Mouse (Mus musculus): Measurements from ENCODE around the gene Mbnl1. TPM values are rescaled to one million over a fixed set of nuclear protein-coding genes. Genes with fewer than 3 reads are reported as not detected.

The Mbnl1 gene
- polyA plus RNA-seq, 1 experiment, result 131 TPM

DNA sequence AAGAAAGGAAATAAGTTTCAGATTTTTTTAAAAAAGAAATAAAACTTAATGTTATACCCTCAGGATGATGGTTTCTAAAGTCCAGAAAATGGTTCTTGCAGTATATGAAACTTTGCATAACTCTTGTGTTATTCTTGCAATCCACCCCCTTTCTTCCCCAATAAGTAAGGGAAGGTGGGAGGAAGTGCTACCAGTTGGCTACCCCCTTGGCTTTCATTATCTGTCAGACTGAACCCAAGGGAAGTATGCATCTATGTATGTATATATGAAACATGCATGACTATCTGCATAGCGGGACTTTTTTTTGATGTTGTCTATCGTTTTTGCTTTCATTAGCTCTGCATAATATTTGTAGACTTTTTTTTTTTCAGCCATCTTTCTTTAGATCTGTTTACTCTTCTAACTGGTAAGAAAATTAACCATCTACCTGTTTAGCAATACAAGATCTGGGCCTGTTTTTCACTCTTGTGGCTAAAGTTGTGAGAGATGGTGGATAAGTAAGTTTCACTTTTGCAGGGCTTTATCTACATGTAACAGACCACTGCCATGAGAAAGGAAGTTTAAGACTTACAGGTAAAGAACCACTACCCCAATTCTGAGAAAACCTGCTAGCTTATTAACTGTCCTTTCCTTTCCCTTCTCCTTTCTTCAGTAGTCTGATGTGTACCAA is 484 bp upstream of the Mbnl1 start:
- TF ChIP-seq POLR2A (IDR thresholded peaks at IDR 0.05; ENCODE audit: borderline replicate concordance, control insufficient read depth, low read depth, low read length), result no peak
- TF ChIP-seq CTCF (IDR thresholded peaks at IDR 0.05; ENCODE audit: control insufficient read depth, insufficient read depth, low read length), result no peak
- H3K27ac ChIP-seq (ENCODE audit: control insufficient read depth, insufficient read depth, low read depth, low read length, poor library complexity), result no peak overlapping the region
- H3K4me3 ChIP-seq (replicated peaks; ENCODE audit: control insufficient read depth, low read depth, low read length), result peak overlapping the region; percentile 13
- 9% methylated on average over 2 of the region's 2 CpGs for WGBS
- H3K4me1 ChIP-seq (ENCODE audit: control insufficient read depth, insufficient read depth, low read length), result no peaks in the 10 kb centered on the region; the same call in 1 of the 2 replicates

DNA sequence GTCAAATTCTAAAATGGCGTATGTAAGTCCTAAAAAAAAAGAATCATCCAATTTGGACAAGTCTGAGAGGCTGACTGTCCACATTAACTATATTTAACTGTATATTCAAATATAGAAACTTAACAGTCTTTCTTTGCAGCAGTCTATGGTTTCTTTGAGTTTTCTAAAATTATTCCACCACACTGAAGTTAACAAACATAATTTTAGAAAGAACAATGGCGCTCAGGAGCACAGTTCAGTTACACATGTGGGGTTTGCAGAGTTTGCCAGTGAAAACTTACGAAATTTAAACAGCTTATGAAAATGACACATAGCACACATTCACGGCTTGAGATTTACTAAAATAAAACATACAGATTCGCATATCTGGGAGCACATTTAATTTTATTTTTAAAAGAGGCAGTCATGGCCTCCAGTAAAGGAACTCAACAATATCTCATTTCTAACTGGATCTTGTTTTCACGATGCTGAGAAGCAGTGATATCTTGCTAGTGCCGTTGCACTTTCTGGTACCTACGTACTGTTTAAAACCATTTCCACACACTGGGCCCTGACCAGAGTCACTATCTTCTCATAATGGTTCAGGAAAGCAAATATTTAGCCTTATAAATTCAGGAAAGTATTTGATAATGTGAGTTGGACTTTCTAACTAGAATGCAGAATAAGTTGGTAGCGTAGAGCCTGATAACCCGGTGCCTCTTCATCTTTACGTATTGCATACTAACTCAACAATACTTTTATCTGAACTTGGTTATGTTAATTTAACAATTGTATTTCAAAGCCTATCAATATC is 1.4 kb downstream of the Mbnl1 start:
- TF ChIP-seq POLR2A (IDR thresholded peaks at IDR 0.05; ENCODE audit: borderline replicate concordance, control insufficient read depth, low read depth, low read length) (no peak), CTCF (IDR thresholded peaks at IDR 0.05; ENCODE audit: control insufficient read depth, insufficient read depth, low read length) (no peak)
- 4% methylated on average over 11 of the region's 11 CpGs for WGBS
- Histone ChIP-seq H3K4me3 (replicated peaks; ENCODE audit: control insufficient read depth, low read depth, low read length) (peak overlapping the region; percentile 66), H3K4me1 (ENCODE audit: control insufficient read depth, insufficient read depth, low read length) (no peaks in the 10 kb centered on the region; the same call in 1 of the 2 replicates), H3K27ac (ENCODE audit: control insufficient read depth, insufficient read depth, low read depth, low read length, poor library complexity) (peak overlapping the region; percentile 36; the same call in 1 of the 2 replicates)

- H3K27ac ChIP-seq (ENCODE audit: control insufficient read depth, insufficient read depth, low read depth, low read length, poor library complexity), result no peak overlapping the region; the same call in 1 of the 2 replicates
- peak overlapping the region; percentile 66 for H3K4me3 ChIP-seq (replicated peaks; ENCODE audit: control insufficient read depth, low read depth, low read length)
- H3K4me1 ChIP-seq (ENCODE audit: control insufficient read depth, insufficient read depth, low read length), result no peaks in the 10 kb centered on the region
- whole genome bisulfite sequencing, result 3% methylated on average over 3 of the region's 3 CpGs
- TF ChIP-seq POLR2A (IDR thresholded peaks at IDR 0.05; ENCODE audit: borderline replicate concordance, control insufficient read depth, low read depth, low read length), result no peak
- TF ChIP-seq CTCF (IDR thresholded peaks at IDR 0.05; ENCODE audit: control insufficient read depth, insufficient read depth, low read length), result no peak
These were observed 2.0 kb downstream of the Mbnl1 start for GRCm38 (mm10) chr3:60474654-60474972.

DNA sequence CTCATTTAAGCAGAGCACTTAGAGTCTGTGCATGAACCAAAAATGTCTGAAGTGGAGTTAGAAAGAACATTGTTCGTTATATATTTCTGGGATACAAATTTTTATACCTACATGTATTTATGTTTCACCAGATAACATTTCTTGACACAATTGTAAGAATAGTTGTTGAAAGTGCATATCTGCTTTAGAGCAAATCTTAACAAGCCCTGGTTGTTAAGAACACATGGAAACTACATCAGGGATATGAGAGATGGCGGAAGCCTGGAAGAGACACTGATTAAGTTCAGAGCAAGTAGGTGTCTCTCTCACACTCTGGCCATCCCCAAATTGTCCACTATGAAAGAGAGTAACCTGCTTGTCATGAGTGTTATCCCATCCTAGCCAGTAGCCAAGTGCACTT is 2.4 kb downstream of the Mbnl1 start:
- H3K27ac ChIP-seq (ENCODE audit: control insufficient read depth, insufficient read depth, low read depth, low read length, poor library complexity), result no peak overlapping the region; the same call in 1 of the 2 replicates
- TF ChIP-seq CTCF (IDR thresholded peaks at IDR 0.05; ENCODE audit: control insufficient read depth, insufficient read depth, low read length) (no peak), POLR2A (IDR thresholded peaks at IDR 0.05; ENCODE audit: borderline replicate concordance, control insufficient read depth, low read depth, low read length) (no peak)
- WGBS, result 21% methylated on average over 2 of the region's 2 CpGs
- H3K4me1 ChIP-seq (ENCODE audit: control insufficient read depth, insufficient read depth, low read length), result no peaks in the 10 kb centered on the region
- peak overlapping the region; percentile 45 for H3K4me3 ChIP-seq (replicated peaks; ENCODE audit: control insufficient read depth, low read depth, low read length)

GRCm38 (mm10) chr3:60476751-60477255 is 4.2 kb downstream of the Mbnl1 start:
- Histone ChIP-seq H3K27ac (ENCODE audit: control insufficient read depth, insufficient read depth, low read depth, low read length, poor library complexity) (no peak overlapping the region), H3K4me1 (ENCODE audit: control insufficient read depth, insufficient read depth, low read length) (peaks cover 3% of the 10 kb centered on the region; the same call in 1 of the 2 replicates), H3K4me3 (replicated peaks; ENCODE audit: control insufficient read depth, low read depth, low read length) (no peak overlapping the region)
- 43% methylated on average over 6 of the region's 6 CpGs for WGBS
- TF ChIP-seq CTCF (IDR thresholded peaks at IDR 0.05; ENCODE audit: control insufficient read depth, insufficient read depth, low read length) (no peak), POLR2A (IDR thresholded peaks at IDR 0.05; ENCODE audit: borderline replicate concordance, control insufficient read depth, low read depth, low read length) (no peak)

DNA sequence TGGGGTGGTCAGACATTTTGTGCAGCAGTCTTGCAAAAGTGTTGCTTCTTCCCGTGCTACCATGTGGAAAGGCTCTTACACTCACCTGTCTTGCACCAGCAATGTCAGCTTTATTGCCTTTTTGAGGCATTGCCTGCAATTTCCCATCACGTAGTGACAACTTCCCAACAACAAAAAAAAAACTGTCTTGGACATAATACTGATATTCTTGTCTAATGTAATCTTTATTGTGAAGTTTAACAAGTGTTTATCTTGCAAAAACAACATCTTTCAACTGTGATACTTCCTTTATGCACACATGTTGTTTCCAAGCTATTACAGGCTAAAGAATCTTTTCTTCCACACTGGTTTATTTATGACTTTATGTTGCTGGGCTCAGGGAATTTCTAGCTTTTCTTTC is 5.8 kb downstream of the Mbnl1 start:
- TF ChIP-seq POLR2A (IDR thresholded peaks at IDR 0.05; ENCODE audit: borderline replicate concordance, control insufficient read depth, low read depth, low read length), result no peak
- no peak for TF ChIP-seq CTCF (IDR thresholded peaks at IDR 0.05; ENCODE audit: control insufficient read depth, insufficient read depth, low read length)
- WGBS, result 6% methylated on average over 2 of the region's 2 CpGs
- Histone ChIP-seq H3K4me1 (ENCODE audit: control insufficient read depth, insufficient read depth, low read length) (peaks cover 5% of the 10 kb centered on the region; the same call in 1 of the 2 replicates), H3K4me3 (replicated peaks; ENCODE audit: control insufficient read depth, low read depth, low read length) (no peak overlapping the region), H3K27ac (ENCODE audit: control insufficient read depth, insufficient read depth, low read depth, low read length, poor library complexity) (no peak overlapping the region)

GRCm38 (mm10) chr3:60480716-60481115 is 8.1 kb downstream of the Mbnl1 start:
- Histone ChIP-seq H3K27ac (ENCODE audit: control insufficient read depth, insufficient read depth, low read depth, low read length, poor library complexity) (no peak overlapping the region), H3K4me3 (replicated peaks; ENCODE audit: control insufficient read depth, low read depth, low read length) (no peak overlapping the region), H3K4me1 (ENCODE audit: control insufficient read depth, insufficient read depth, low read length) (peaks cover 9% of the 10 kb centered on the region)
- TF ChIP-seq CTCF (IDR thresholded peaks at IDR 0.05; ENCODE audit: control insufficient read depth, insufficient read depth, low read length), result no peak
- 44% methylated on average over 2 of the region's 2 CpGs for WGBS

GRCm38 (mm10) chr3:60481740-60482399 is 9.2 kb downstream of the Mbnl1 start:
- no peak overlapping the region for H3K4me3 ChIP-seq (replicated peaks; ENCODE audit: control insufficient read depth, low read depth, low read length)
- TF ChIP-seq CTCF (IDR thresholded peaks at IDR 0.05; ENCODE audit: control insufficient read depth, insufficient read depth, low read length) (no peak), POLR2A (IDR thresholded peaks at IDR 0.05; ENCODE audit: borderline replicate concordance, control insufficient read depth, low read depth, low read length) (no peak)
- 29% methylated on average over 2 of the region's 2 CpGs for WGBS
- H3K4me1 ChIP-seq (ENCODE audit: control insufficient read depth, insufficient read depth, low read length), result peaks cover 9% of the 10 kb centered on the region
- H3K27ac ChIP-seq (ENCODE audit: control insufficient read depth, insufficient read depth, low read depth, low read length, poor library complexity), result no peak overlapping the region
